Mouse (Mus musculus): Measurements from ENCODE around the gene Bex4.

- TF ChIP-seq CTCF (IDR thresholded peaks at IDR 0.05; ENCODE audit: low read depth) = no peak
- TF ChIP-seq EP300 (IDR thresholded peaks at IDR 0.05; ENCODE audit: low read depth) = no peak
Measured at GRCm38 (mm10) chrX:136183107-136183506, 44.3 kb downstream of the Bex4 start.

All from liver, embryonic 14.5 days (tissue).